Mouse (Mus musculus) frontal cortex, adult (tissue): ENCODE measurements around the gene Map4k3.
"Not testable (repeated sequence)": the region's sequence is repeated elsewhere in the genome, so short reads cannot be mapped to it uniquely, and the experiment has no call there.

Experiments used
- ATAC-seq: cut with Nextera tagmentation; 2 replicates; pipeline ENCODE4 v1.9.2; 2017; ENCODE audit warnings: mild to moderate bottlenecking, moderate library complexity, mixed read lengths; ENCODE audit not compliant: low TSS enrichment

Gene Map4k3

GRCm38 (mm10) chr17:80728062-80728858 lies at the start of gene Map4k3:
Gene Map4k3, minus strand, starts transcription at chr17:80728485.
- peak; percentile 79 for ATAC-seq

- no peak for ATAC-seq
Observed at GRCm38 (mm10) chr17:80777581-80777980, 49.3 kb upstream of the Map4k3 start.

GRCm38 (mm10) chr17:80775178-80775788 lies 47.0 kb upstream of the Map4k3 start:
- ATAC-seq, result peak; percentile 45

- peak; percentile 41 for ATAC-seq
Observed at GRCm38 (mm10) chr17:80772545-80773453, 44.5 kb upstream of the Map4k3 start.

GRCm38 (mm10) chr17:80770065-80770464 lies 41.8 kb upstream of the Map4k3 start:
- no peak for ATAC-seq

- ATAC-seq, result peak; percentile 34; the same call in 1 of the 2 replicates
Observed at GRCm38 (mm10) chr17:80765204-80765603, 36.9 kb upstream of the Map4k3 start.

GRCm38 (mm10) chr17:80763065-80763681 lies 34.9 kb upstream of the Map4k3 start:
- ATAC-seq, result no peak

- no peak for ATAC-seq
Observed at GRCm38 (mm10) chr17:80762391-80763040, 34.2 kb upstream of the Map4k3 start.

- not testable (repeated sequence) for ATAC-seq
Observed at GRCm38 (mm10) chr17:80761191-80761590, 32.9 kb upstream of the Map4k3 start.

GRCm38 (mm10) chr17:80760344-80761145 lies 32.3 kb upstream of the Map4k3 start:
- peak; percentile 89 for ATAC-seq

- no peak for ATAC-seq
Observed at GRCm38 (mm10) chr17:80756043-80756442, 27.8 kb upstream of the Map4k3 start.

GRCm38 (mm10) chr17:80755076-80755871 lies 27.0 kb upstream of the Map4k3 start:
- peak; percentile 85 for ATAC-seq

GRCm38 (mm10) chr17:80754589-80754988 lies 26.3 kb upstream of the Map4k3 start:
- peak; percentile 39; the same call in 1 of the 2 replicates for ATAC-seq

- ATAC-seq, result no peak
Observed at GRCm38 (mm10) chr17:80752466-80752865, 24.2 kb upstream of the Map4k3 start.

GRCm38 (mm10) chr17:80739421-80739820 lies 11.1 kb upstream of the Map4k3 start:
- no peak for ATAC-seq

GRCm38 (mm10) chr17:80734700-80735099 lies 6.4 kb upstream of the Map4k3 start:
- no peak for ATAC-seq

GRCm38 (mm10) chr17:80733121-80733800 lies 5.0 kb upstream of the Map4k3 start:
- ATAC-seq, result no peak

GRCm38 (mm10) chr17:80732256-80732655 lies 4.0 kb upstream of the Map4k3 start:
- ATAC-seq, result no peak

- ATAC-seq, result not testable (repeated sequence)
Observed at GRCm38 (mm10) chr17:80730283-80730682, 2.0 kb upstream of the Map4k3 start.
